Mouse (Mus musculus) kidney, adult 2 months (tissue): Measurements from ENCODE around the gene Ciao2a.

ENCODE experiments used
- CTCF ChIP-seq: fragments of 200-500 bp; conservative IDR thresholded peaks from 2 replicates; pipeline ENCODE4 v1.5.1; 2011; ENCODE audit warnings: low read depth, mild to moderate bottlenecking, control low read depth, low read length, moderate library complexity, mixed read lengths; ENCODE audit not compliant: insufficient read depth, insufficient read length
- POLR2A ChIP-seq: fragments of 200-500 bp; IDR thresholded peaks from one replicate; pipeline ENCODE4 v1.6.1; 2011; ENCODE audit warnings: low read depth, low read length, control low read depth

- TF ChIP-seq POLR2A: no peak
- TF ChIP-seq CTCF: no peak
Observed at GRCm38 (mm10) chr9:66104601-66105000, 21.8 kb upstream of the Ciao2a start.
